Mouse (Mus musculus): ENCODE measurements around the gene Hic1.

Gene Hic1

GRCm38 (mm10) chr11:75169405-75170080, at the start of gene Hic1:
Hic1 (minus strand) TSS chr11:75169519.
- in situ Hi-C loops (cut with MboI, MseI), result loop anchor here in 1 of 2 experiments (5.0 kb wide), 1 partner anchor 332 kb away; no protein-coding TSS in a partner anchor

GRCm38 (mm10) chr11:75214081-75214950, 45.0 kb upstream of the Hic1 start:
- in situ Hi-C loops (cut with MboI, MseI), result no loop called here

- in situ Hi-C loops (cut with MboI, MseI), result no loop called here
These were observed 44.2 kb upstream of the Hic1 start for GRCm38 (mm10) chr11:75213372-75214080.

GRCm38 (mm10) chr11:75212876-75213275, 43.6 kb upstream of the Hic1 start:
- in situ Hi-C loops (cut with MboI, MseI), result no loop called here

- in situ Hi-C loops (cut with MboI, MseI), result no loop called here
These were observed 42.8 kb upstream of the Hic1 start for GRCm38 (mm10) chr11:75212031-75212667.

GRCm38 (mm10) chr11:75210755-75211154, 41.4 kb upstream of the Hic1 start:
- in situ Hi-C loops (cut with MboI, MseI), result no loop called here

GRCm38 (mm10) chr11:75210093-75210492, 40.8 kb upstream of the Hic1 start:
- in situ Hi-C loops (cut with MboI, MseI), result no loop called here

- in situ Hi-C loops (cut with MboI, MseI), result no loop called here
These were observed 40.0 kb upstream of the Hic1 start for GRCm38 (mm10) chr11:75209363-75209762.

GRCm38 (mm10) chr11:75206347-75206746, 37.0 kb upstream of the Hic1 start:
- in situ Hi-C loops (cut with MboI, MseI), result no loop called here

GRCm38 (mm10) chr11:75204472-75204871, 35.2 kb upstream of the Hic1 start:
- in situ Hi-C loops (cut with MboI, MseI), result no loop called here

GRCm38 (mm10) chr11:75203926-75204325, 34.6 kb upstream of the Hic1 start:
- in situ Hi-C loops (cut with MboI, MseI), result no loop called here

GRCm38 (mm10) chr11:75201721-75202120, 32.4 kb upstream of the Hic1 start:
- in situ Hi-C loops (cut with MboI, MseI), result no loop called here

GRCm38 (mm10) chr11:75200935-75201334, 31.6 kb upstream of the Hic1 start:
- in situ Hi-C loops (cut with MboI, MseI), result no loop called here

- in situ Hi-C loops (cut with MboI, MseI), result loop anchor here in 1 of 2 experiments (25.0 kb wide), 1 partner anchor 1662 kb away; no protein-coding TSS in a partner anchor
These were observed 30.6 kb upstream of the Hic1 start for GRCm38 (mm10) chr11:75199951-75200350.

- in situ Hi-C loops (cut with MboI, MseI), result loop anchor here in 1 of 2 experiments (25.0 kb wide), 1 partner anchor 1664 kb away; no protein-coding TSS in a partner anchor
These were observed 29.5 kb upstream of the Hic1 start for GRCm38 (mm10) chr11:75198792-75199191.

- in situ Hi-C loops (cut with MboI, MseI), result loop anchor here in 1 of 2 experiments (25.0 kb wide), 1 partner anchor 1664 kb away; no protein-coding TSS in a partner anchor
These were observed 28.6 kb upstream of the Hic1 start for GRCm38 (mm10) chr11:75197956-75198355.

GRCm38 (mm10) chr11:75196131-75196530, 26.8 kb upstream of the Hic1 start:
- in situ Hi-C loops (cut with MboI, MseI), result loop anchor here in 1 of 2 experiments (25.0 kb wide), 1 partner anchor 1666 kb away; no protein-coding TSS in a partner anchor

GRCm38 (mm10) chr11:75194850-75195461, 25.6 kb upstream of the Hic1 start:
- in situ Hi-C loops (cut with MboI, MseI), result loop anchor here (5.0 to 25.0 kb wide), 4 partner anchors 32 to 1667 kb away; no protein-coding TSS in a partner anchor

GRCm38 (mm10) chr11:75194121-75194849, 25.0 kb upstream of the Hic1 start:
- in situ Hi-C loops (cut with MboI, MseI), result loop anchor here (5.0 to 25.0 kb wide), 4 partner anchors 33 to 1668 kb away; no protein-coding TSS in a partner anchor

All from T-helper 17 cell (primary cell).